Mouse (Mus musculus) layer of hippocampus, adult 2 months (tissue): Measurements from ENCODE around the gene Polr2h. TPM values are rescaled to one million over a fixed set of nuclear protein-coding genes. Genes with fewer than 3 reads are reported as not detected.
"Not testable (repeated sequence)": the region's sequence is repeated elsewhere in the genome, so short reads cannot be mapped to it uniquely, and the experiment has no call there.

Source experiments
- DNase-seq, 2 experiments: peaks; one replicate each; pipeline ENCODE4 v3.0.0; 2022; ENCODE audit warnings: low spot score in 2 of 2
- H3K27ac ChIP-seq: fragments of 200-600 bp; 2 replicates; pipeline ENCODE4 v1.8.1; 2022
- H3K4me3 ChIP-seq: fragments of 200-600 bp; 2 replicates; pipeline ENCODE4 v1.8.1; 2022; ENCODE audit warnings: mild to moderate bottlenecking
- CTCF ChIP-seq: fragments of 200-600 bp; conservative IDR thresholded peaks from 2 replicates; pipeline ENCODE4 v1.8.1; 2022; ENCODE audit warnings: antibody characterized with exemption, mild to moderate bottlenecking, moderate library complexity
- long read RNA-seq, 2 experiments: library from polyadenylated mRNA; stranded (forward); transcript quantifications; one replicate each; pipeline ENCODE4 v2.0.0; 2021; ENCODE audit warnings: borderline mapping rate in 2 of 2
- total RNA-seq, 2 experiments: library from RNA; stranded (reverse); gene quantifications; 2 replicates each; pipeline ENCODE4 v1.2.3; 2021

The Polr2h gene
- 10 to 100 TPM; 26.1 TPM for total RNA-seq
- long read RNA-seq, experiment 1, transcript Polr2h-201 (5 exons, 950 nt): major isoform, 11 of 14 reads
- long read RNA-seq, experiment 1, partial matches to known transcripts: 1 of 14 reads
- long read RNA-seq, experiment 1, other reads (novel, unspliced or antisense): 0 of 14 reads
- long read RNA-seq, experiment 2, transcript Polr2h-201 (5 exons, 950 nt): major isoform, 9 of 15 reads
- long read RNA-seq, experiment 2, partial matches to known transcripts: 4 of 15 reads
- long read RNA-seq, experiment 2, other reads (novel, unspliced or antisense): 0 of 15 reads

GRCm38 (mm10) chr16:20717181-20717977 is at the start of gene Polr2h, which contains the start of gene Clcn2:
Gene Polr2h (plus strand): TSS chr16:20717665.
Gene Clcn2 (minus strand): TSS chr16:20717746.
- peak; percentile 87 for TF ChIP-seq CTCF
- peak within 1 kb of the TSS; percentile 74 for H3K4me3 ChIP-seq

GRCm38 (mm10) chr16:20668013-20668412 is 49.5 kb upstream of the Polr2h start, which contains the start of gene Eif4g1:
Gene Eif4g1 (plus strand): TSS chr16:20668313.
- not testable (repeated sequence) for H3K4me3 ChIP-seq, DNase-seq, H3K27ac ChIP-seq

More at GRCm38 (mm10) chr16:20717181-20717977, at the start of gene Polr2h, which contains the start of gene Clcn2:
- peak; percentile 96 to 98 for DNase-seq
- H3K27ac ChIP-seq: peak within 1 kb of the TSS; percentile 94

- no peak for TF ChIP-seq CTCF
- no peak overlapping the region for H3K4me3 ChIP-seq
- H3K27ac ChIP-seq: no peak overlapping the region
- no peak for DNase-seq
Measured at GRCm38 (mm10) chr16:20670291-20670690, 47.2 kb upstream of the Polr2h start.

- TF ChIP-seq CTCF: no peak
- Histone ChIP-seq H3K27ac (peak overlapping the region; percentile 86; the same call in 1 of the 2 replicates), H3K4me3 (peak overlapping the region; percentile 84)
- DNase-seq: no peak
Measured at GRCm38 (mm10) chr16:20671886-20672285, 45.6 kb upstream of the Polr2h start.

DNA sequence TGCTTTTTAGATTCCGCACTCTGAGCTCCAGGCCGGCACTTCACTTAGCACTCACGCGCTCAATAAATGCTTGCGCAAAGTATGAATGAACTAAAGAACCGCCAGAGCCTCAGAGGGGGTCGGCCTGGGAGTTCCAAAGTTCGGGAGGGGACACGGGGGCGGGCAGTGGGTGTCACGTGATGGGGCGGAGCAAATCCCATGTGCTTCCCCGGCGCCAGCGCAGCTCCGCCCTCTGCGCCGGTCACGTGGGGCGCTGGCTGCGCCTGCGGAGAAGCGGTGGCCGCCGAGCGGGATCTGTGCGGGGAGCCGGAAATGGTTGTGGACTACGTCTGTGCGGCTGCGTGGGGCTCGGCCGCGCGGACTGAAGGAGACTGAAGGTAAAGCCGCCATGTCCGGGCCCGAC is 45.0 kb upstream of the Polr2h start:
- no peak for TF ChIP-seq CTCF
- Histone ChIP-seq H3K27ac (peak overlapping the region; percentile 86), H3K4me3 (peak overlapping the region; percentile 84)
- peak; percentile 95 to 96 for DNase-seq

- no peak for TF ChIP-seq CTCF
- DNase-seq: no peak
- Histone ChIP-seq H3K4me3 (peak overlapping the region; percentile 84), H3K27ac (peak overlapping the region; percentile 86)
Measured at GRCm38 (mm10) chr16:20672965-20673705, 44.3 kb upstream of the Polr2h start.

GRCm38 (mm10) chr16:20673706-20674303 is 43.7 kb upstream of the Polr2h start:
- no peak for DNase-seq
- H3K4me3 ChIP-seq: peak overlapping the region; percentile 84
- no peak for TF ChIP-seq CTCF
- peak overlapping the region; percentile 86 for H3K27ac ChIP-seq

DNA sequence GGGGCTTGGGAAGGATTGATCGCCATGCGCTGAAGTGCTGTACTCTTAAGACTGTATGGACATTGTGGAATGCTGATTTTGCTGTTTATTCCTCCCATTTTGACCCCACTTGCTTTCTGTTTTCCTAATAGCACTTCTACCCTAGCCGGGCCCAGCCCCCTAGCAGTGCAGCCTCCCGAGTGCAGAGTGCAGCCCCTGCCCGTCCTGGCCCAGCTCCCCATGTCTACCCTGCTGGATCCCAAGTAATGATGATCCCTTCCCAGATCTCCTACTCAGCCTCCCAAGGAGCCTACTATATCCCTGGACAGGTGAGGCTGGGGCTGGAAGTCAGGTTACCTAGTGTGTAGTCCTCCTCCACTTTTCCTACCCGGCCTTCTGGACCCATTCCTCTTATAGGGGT is 42.3 kb upstream of the Polr2h start:
- Histone ChIP-seq H3K27ac (no peak overlapping the region), H3K4me3 (no peak overlapping the region)
- no peak for DNase-seq
- TF ChIP-seq CTCF: no peak

DNA sequence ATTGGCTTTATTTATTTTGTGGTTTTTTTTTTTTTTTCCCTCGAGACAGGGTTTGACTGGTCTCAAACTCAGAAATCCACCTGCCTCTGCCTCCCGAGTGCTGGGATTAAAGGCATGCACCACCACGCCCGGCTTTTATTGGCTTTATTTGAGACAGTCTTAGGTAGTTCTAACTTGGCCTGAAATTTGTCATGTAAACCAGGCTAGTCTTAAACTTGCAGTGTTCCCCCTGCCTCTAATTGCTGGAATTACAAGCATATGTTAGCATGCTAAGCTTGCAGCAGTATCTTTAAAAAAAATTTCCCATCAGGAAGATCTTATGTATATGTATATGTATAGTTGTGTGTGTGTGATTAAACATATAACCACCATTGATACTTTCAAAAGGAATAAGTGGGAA is 40.8 kb upstream of the Polr2h start:
- peak; percentile 27; the same call in 1 of the 2 replicates for TF ChIP-seq CTCF
- H3K27ac ChIP-seq: no peak overlapping the region
- no peak overlapping the region for H3K4me3 ChIP-seq
- DNase-seq: no peak

- no peak for DNase-seq
- Histone ChIP-seq H3K27ac (peak overlapping the region; percentile 56), H3K4me3 (no peak overlapping the region)
- TF ChIP-seq CTCF: no peak
Measured at GRCm38 (mm10) chr16:20677380-20677779, 40.1 kb upstream of the Polr2h start.

GRCm38 (mm10) chr16:20677974-20678675 is 39.3 kb upstream of the Polr2h start:
- H3K27ac ChIP-seq: peak overlapping the region; percentile 56
- peak; percentile 70 to 81 for DNase-seq
- no peak for TF ChIP-seq CTCF
- H3K4me3 ChIP-seq: no peak overlapping the region

- Histone ChIP-seq H3K27ac (no peak overlapping the region), H3K4me3 (no peak overlapping the region)
- TF ChIP-seq CTCF: no peak
- DNase-seq: no peak
Measured at GRCm38 (mm10) chr16:20690774-20691173, 26.7 kb upstream of the Polr2h start.
